Comparison of ENCODE assay signal across 33 mouse cellular contexts in the genomic region with DNA sequence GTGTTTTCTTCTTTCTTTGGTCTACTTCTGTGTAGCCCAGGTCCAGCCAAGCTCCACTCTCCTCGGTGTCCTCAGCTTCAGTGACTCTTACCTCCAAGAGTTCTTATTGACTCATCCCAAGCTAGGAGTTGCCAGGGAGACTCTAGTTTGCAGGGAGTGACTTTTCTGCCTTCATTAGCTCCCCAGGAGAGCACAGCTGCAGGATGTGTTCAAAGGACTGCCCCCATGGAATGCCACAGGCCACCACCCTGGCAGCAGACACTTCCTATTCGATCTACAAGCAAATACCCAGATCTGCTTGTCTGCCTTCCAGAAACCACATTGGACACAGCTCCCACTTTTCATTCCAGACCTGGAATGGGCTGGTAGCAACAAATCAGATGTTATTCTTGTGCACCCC.
"Had no signal": no experiment of that assay in that cellular context is flagged by ENCODE, and none has a peak within 500 bp of the region (broad histone marks: within the 10 kb centered on the region; RNA-seq: fewer than 3 reads in every experiment).

No protein-coding gene starts in this region.

- ATAC-seq: hindbrain, embryonic 16.5 days; hindbrain, postnatal 0 days; intestine, embryonic 15.5 days; intestine, embryonic 16.5 days; intestine, postnatal 0 days had no signal

- H3K9me3 ChIP-seq: heart, embryonic 15.5 days; hindbrain, embryonic 13.5 days; hindbrain, embryonic 15.5 days; intestine, embryonic 15.5 days had no signal

- H3K36me3 ChIP-seq: heart, embryonic 10.5 days; heart, embryonic 12.5 days; heart, embryonic 13.5 days; heart, embryonic 15.5 days; hindbrain, embryonic 10.5 days; hindbrain, embryonic 12.5 days; hindbrain, embryonic 13.5 days; hindbrain, embryonic 15.5 days; intestine, embryonic 15.5 days; kidney, embryonic 15.5 days had no signal

- H3K4me1 ChIP-seq: heart, embryonic 15.5 days; hindbrain, embryonic 10.5 days; hindbrain, embryonic 12.5 days; hindbrain, embryonic 13.5 days; hindbrain, embryonic 15.5 days; kidney, embryonic 15.5 days had no signal

- H3K27ac ChIP-seq: heart, embryonic 10.5 days; heart, embryonic 13.5 days; heart, embryonic 15.5 days; hindbrain, embryonic 10.5 days; hindbrain, embryonic 12.5 days; hindbrain, embryonic 13.5 days; hindbrain, embryonic 14.5 days; hindbrain, embryonic 15.5 days; hindbrain, postnatal 0 days; intestine, embryonic 15.5 days; kidney, embryonic 15.5 days; kidney, postnatal 0 days; layer of hippocampus, adult 2 months had no signal

- H3K27me3 ChIP-seq: heart, embryonic 12.5 days; heart, embryonic 13.5 days; heart, embryonic 15.5 days; hindbrain, embryonic 12.5 days; hindbrain, embryonic 13.5 days; hindbrain, embryonic 15.5 days; intestine, embryonic 15.5 days; kidney, embryonic 15.5 days had no signal

- H3K4me2 ChIP-seq: heart, embryonic 11.5 days; heart, embryonic 12.5 days; heart, embryonic 13.5 days; heart, embryonic 15.5 days; hindbrain, embryonic 12.5 days; hindbrain, embryonic 13.5 days; hindbrain, embryonic 14.5 days; hindbrain, embryonic 15.5 days; intestine, embryonic 15.5 days; kidney, embryonic 15.5 days had no signal

- H3K4me3 ChIP-seq: heart, embryonic 10.5 days; heart, embryonic 12.5 days; heart, embryonic 13.5 days; heart, embryonic 15.5 days; hindbrain, embryonic 10.5 days; hindbrain, embryonic 12.5 days; hindbrain, embryonic 13.5 days; hindbrain, embryonic 15.5 days; intestine, embryonic 15.5 days; kidney, embryonic 15.5 days; layer of hippocampus, adult 2 months had no signal

- H3K9ac ChIP-seq: heart, embryonic 12.5 days; heart, embryonic 13.5 days; heart, embryonic 15.5 days; hindbrain, embryonic 12.5 days; hindbrain, embryonic 13.5 days; hindbrain, embryonic 14.5 days; hindbrain, embryonic 15.5 days; intestine, embryonic 15.5 days; kidney, embryonic 15.5 days had no signal

- DNase-seq: heart, postnatal 14 days; heart, postnatal 36 days; heart, postnatal 4 days; kidney, adult 11 months; kidney, adult 18-20 months; kidney, adult 2 months; kidney, adult 8-10 months; kidney, adult 9 months; kidney, postnatal 10 days; kidney, postnatal 14 days; kidney, postnatal 25 days; kidney, postnatal 36 days; kidney, postnatal 4 days; layer of hippocampus, adult 9-11 months; layer of hippocampus, postnatal 36 days had no signal
